Mouse (Mus musculus): ENCODE measurements around the gene Btbd35f12. TPM values are rescaled to one million over a fixed set of nuclear protein-coding genes. Genes with fewer than 3 reads are reported as not detected.
"Not testable (repeated sequence)": the region's sequence is repeated elsewhere in the genome, so short reads cannot be mapped to it uniquely, and the experiment has no call there.

Btbd35f12 gene
- not detected in 2 replicates for polyA plus RNA-seq (2012; rRNA removed)

DNA sequence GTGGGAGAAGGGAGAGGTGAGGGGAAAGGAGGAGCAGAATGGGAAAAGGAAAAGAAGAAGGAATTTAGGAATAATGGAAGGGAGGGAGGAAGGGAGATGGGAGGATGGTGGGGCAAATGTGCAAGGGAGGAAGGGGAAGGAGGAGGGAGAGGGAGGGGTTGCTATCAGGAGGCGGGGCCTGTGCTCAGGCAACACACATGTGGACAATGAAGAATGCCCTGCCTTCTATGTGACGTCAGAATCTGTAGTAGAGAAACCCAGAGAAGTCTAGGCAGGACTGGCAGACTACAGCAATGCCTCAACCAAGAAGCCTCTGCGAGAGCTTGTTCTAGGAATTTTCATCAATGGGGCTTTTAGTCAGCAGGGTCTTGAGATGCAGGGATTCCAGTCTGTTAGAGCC lies at the start of gene Btbd35f12:
Gene Btbd35f12, plus strand, starts transcription at position 301 of the 400 bp plus-strand sequence.
- not testable (repeated sequence) for H3K27ac ChIP-seq (ENCODE audit: insufficient read depth, low read length); H3K4me1 ChIP-seq (ENCODE audit: control insufficient read depth, insufficient read depth, insufficient read length); H3K36me3 ChIP-seq (ENCODE audit: control insufficient read depth, insufficient read depth, low read length); H3K27me3 ChIP-seq (ENCODE audit: control insufficient read depth, insufficient read depth, low read length); DNase-seq (ENCODE audit: low read depth in 1 of 2, low spot score in 2 of 2); H3K4me3 ChIP-seq (ENCODE audit: extremely low read depth, insufficient read depth, insufficient read length)
- no CpG with 5 or more reads among the region's 3 CpGs for WGBS

DNA sequence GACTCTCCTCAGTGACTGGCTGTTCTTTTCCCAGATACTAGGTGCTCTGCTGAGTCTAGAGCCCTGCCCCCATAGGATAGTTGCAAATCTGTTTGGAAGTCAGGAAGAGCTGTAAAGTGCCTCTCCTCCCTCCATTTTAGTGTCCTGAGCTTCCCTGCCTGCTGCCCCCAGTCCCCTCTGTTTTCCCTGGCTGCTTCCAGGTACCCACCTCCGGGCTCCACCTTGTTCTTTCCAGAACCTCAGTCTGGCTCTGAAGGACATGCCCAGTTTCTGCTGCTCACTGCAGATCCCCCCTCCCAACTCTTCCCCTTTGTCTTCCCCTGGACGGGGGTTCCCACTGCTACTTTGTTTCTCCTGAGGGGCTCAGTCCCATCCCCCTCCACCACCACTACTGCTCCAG lies 40.1 kb downstream of the Btbd35f12 start:
- not testable (repeated sequence) for H3K27ac ChIP-seq (ENCODE audit: insufficient read depth, low read length); H3K4me3 ChIP-seq (ENCODE audit: extremely low read depth, insufficient read depth, insufficient read length); H3K36me3 ChIP-seq (ENCODE audit: control insufficient read depth, insufficient read depth, low read length); H3K4me1 ChIP-seq (ENCODE audit: control insufficient read depth, insufficient read depth, insufficient read length); DNase-seq (ENCODE audit: low read depth in 1 of 2, low spot score in 2 of 2); H3K27me3 ChIP-seq (ENCODE audit: control insufficient read depth, insufficient read depth, low read length)
- WGBS: 80% methylated on average over 2 of the region's 2 CpGs

Other genes with a start within 250 kb of the Btbd35f12 start
- not detected in 2 replicates for gene Spin2-ps6, start 78.5 kb upstream of the Btbd35f12 start, polyA plus RNA-seq (2012; rRNA removed)